Mouse (Mus musculus): ENCODE measurements at regions not wholly inside any gene's neighbourhood (a gene's known extent, or its start where the extent isn't known, plus 50 kb on each side); places are given as distances from the start of the nearest gene placed in this dataset.
"Not testable (repeated sequence)": the region's sequence is repeated elsewhere in the genome, so short reads cannot be mapped to it uniquely, and the experiment has no call there.

DNA sequence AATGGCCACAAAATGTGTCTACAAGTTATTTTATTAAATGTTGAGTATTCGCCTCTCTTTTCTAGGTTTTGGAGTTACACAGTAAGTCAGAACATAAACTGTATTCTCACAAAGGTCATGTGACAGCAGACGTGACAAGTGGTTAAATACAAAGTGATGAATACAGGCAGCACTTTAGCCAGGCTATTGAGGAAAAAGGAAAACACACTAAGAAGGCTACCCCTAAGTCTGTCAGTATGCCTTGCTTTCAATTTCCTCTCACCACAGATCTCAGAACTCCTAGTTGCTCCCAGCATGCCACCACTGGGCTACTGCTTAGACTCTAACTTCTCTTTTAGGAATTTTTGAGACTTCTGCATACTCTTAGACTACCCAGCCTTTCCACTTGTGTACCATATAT is 297.9 kb upstream of the Pex5l start:
- no peak for DNase-seq (ENCODE audit: low spot score)

DNA sequence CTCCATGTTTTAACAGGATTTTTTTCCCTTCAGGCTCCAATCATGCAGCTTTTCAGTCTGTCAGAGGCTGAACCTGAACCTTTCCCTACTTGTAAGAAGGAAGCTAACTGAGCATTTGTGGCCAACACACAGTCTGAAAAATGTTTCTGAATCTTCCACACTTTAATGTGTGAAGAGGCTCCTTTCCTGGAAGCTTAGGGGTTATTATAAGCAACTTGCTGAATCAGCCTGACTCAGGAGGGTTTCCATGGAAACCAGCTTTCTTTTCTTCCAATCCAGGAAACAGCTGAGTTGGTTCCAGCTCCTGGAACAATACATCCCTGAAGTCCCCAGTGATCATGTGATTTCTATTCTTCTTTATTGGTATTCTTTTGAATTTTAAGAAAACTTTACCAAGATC is 297.5 kb upstream of the Pex5l start:
- no peak for DNase-seq (ENCODE audit: low spot score)

DNA sequence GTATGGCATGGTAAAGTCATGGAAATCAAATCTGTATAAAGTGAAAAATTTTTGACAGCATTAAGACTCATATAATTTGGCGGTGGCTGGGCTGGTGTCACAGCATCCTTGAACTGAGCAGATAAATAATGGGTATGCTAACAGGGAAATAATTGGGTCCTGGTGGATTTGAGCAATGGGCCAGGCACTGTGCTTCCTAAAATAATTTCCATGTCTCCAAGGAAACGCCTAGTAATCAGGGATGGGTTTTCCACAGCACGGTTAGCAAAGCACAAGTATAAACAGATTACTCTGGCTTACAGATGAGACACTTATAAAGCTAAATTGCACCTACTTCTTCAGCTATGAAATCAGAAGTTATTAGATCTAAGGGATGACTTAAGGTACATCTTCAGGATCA is 273.9 kb upstream of the Pex5l start:
- DNase-seq (ENCODE audit: low spot score), result no peak

DNA sequence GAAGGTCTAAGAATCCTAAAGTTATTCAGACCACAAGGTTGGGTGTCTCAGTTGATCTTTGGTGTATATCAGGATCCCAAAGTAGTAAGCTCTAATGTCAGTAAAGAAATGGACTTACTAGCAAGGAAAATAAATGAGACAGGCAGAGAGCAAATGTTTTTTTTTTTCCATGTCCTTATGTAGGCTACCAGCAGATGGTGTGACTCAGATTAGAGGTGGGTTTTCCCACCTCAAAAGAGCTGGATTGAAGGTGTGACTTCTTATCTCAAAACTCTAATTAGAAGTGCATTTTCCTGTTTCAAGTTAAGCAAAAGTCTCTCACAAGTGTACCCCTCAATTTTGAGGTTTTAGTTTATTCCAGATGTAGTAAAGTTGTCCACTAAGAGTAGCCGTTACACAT is 273.3 kb upstream of the Pex5l start:
- DNase-seq (ENCODE audit: low spot score), result no peak

DNA sequence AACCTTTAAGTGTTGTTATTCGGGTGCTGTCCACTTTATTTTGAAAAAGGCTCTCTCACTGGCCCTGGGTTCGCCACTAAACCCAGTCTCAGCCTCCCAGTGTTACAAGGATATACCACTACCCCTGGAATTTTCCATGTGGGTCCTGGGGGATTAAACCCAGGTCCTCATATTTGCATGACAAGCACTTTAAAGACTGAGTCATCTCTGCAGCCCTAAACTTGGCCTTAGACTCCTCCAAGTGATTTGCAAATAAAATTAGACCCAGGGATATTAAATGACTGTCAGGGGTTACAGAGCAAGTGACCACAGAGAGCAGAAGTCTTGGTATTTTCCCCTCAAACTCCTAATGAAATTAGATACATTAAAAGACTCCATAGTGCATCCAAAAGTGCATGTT is 258.9 kb upstream of the Pex5l start:
- no peak for DNase-seq (ENCODE audit: low spot score)

DNA sequence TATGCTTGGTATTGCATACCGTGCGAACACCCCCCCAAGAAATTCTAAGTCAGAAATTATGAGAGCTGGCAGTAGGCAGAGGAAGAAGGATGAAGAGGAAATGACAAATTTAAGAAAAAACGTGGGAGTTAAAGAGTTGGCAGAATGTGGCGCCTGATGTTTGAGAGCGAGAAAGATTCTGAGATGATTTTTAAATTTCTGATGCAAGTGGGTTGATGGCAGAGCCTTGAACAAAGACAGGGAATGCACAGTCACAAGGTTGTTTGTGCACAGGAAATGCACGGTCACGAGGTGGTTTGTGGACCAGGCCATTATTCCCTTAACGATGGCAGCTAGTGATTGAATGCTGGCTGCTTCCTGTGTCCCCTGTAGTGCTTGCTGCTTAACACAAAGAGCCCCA is 256.3 kb upstream of the Pex5l start:
- no peak for DNase-seq (ENCODE audit: low spot score)

DNA sequence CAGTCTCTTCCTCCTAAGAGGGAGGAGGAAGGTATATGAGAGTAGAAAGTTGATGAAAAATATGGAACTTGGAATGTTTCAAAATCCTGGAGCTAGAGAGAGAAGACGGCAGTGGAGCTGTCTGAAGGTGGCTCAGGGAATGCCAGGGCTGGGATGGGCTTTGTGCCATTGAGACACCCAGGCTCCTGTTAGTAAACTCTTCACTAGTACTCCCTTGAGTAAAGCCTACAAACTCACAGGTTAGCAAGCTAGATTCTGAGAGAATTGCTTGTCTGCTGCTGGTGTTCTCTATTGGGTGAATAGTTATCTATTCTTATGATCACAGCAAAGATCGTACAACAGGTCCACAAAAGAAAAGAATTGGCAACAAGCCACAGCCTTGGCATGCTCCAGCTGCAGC is 255.3 kb upstream of the Pex5l start:
- no peak for DNase-seq (ENCODE audit: low spot score)

DNA sequence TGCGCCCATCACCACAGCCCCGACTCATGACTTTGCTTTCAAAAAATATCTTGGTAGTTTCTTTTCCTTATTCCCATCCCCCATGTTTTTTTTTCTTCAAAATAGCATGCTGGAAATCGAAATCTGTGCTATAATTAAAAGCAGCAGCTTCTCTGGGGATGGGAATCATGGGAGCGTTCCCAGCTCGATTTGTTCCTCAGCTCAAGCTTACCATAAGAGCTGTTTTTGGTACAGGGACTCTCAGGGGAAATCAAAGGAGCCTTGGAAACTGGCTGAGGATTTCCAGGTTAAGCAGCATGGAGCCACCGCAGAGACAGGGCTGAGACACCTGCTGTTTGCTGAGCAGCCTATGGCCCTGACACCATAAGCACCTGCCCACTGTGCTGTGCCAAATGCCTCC is 254.2 kb upstream of the Pex5l start:
- no peak for DNase-seq (ENCODE audit: low spot score)

DNA sequence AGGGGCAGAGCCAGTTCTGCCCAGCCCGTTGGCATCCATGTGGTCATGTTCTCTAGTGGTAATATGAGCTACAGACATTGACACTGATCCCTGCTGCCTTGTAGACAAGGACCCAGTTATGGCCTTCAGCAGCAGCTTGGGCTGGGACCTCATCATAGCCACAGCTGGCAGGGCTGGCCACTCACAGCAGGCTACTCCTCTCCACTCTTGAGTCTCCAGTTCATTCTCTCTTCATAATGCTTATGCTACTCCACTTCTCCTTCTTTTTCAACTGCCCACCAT is 249.4 kb upstream of the Pex5l start:
- DNase-seq (ENCODE audit: low spot score), result no peak

DNA sequence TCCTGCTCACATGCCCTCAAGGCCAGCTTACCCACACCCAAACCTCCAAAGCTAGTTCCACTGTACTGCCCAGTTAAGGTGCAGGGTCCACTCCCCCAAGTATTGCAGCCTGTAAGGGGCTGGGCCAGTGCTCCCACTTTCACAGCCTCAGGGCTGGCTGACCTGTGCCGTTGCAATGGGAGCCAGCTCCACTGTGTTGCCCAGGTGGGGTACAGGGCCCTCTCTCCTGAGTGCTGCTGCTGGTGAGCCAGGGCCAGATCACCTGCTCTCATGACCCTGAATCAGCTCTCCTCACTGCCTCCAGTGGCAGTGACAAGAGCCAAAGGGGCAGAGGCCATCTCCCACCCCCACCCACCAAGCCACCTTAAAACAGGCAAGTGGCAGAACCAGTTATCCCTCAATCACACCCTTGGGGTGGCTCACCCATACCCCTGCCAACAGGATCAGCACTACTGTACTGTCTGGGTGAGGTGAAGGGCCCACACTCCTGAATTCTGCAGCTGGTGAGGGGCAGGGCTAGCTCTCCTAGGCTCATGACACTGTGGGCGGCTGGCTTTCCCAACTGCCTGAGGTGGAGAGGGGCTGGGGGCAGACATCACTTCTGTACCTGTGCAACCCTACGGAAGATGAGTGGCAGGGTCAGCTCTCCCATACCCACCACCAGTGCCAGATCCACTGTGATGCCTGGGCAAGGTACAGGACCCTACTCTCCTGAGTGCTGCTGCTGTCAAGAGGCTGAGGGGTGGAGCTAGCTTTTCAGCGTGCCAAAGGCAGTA is 248.9 kb upstream of the Pex5l start:
- DNase-seq (ENCODE audit: low spot score), result no peak

DNA sequence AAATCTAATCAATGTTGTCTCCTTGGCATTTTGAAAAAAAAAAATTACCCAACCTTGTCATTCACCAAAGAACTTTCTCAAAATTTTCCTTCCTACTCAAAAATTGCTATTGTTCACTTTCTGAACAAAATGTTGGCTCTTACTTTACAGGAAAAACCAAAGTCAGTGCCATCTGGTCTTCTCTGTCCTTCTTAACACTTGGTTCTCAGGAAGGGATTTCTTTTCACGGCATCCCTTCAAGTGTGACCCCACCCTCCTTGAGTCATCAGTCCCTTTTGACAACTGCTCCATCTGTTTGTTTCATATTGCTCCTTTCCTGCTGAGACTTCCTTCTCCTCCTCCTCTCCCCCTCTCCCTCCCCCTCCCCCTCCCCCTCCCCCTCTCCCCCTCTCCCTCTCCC is 245.1 kb upstream of the Pex5l start:
- no peak for DNase-seq (ENCODE audit: low spot score)

DNA sequence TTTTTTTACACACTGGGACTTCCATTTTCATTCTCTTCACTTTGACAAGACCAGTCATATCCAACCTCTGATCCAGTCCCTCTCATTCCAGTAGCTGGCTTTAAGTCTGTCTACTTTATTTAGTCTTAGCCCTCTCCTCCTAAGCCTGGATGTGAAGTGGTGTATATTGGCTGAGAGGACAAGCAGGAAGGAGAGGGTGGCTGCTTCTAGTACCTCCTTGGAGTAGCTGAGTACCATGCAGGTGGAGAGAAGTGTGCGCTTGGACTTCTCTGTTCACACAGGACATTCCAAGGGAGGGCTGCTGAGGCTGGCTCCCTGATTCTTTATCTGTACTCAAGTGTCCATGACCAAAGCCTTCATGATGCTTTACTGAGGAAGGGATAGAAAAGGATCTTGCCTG is 240.6 kb upstream of the Pex5l start:
- no peak for DNase-seq (ENCODE audit: low spot score)

DNA sequence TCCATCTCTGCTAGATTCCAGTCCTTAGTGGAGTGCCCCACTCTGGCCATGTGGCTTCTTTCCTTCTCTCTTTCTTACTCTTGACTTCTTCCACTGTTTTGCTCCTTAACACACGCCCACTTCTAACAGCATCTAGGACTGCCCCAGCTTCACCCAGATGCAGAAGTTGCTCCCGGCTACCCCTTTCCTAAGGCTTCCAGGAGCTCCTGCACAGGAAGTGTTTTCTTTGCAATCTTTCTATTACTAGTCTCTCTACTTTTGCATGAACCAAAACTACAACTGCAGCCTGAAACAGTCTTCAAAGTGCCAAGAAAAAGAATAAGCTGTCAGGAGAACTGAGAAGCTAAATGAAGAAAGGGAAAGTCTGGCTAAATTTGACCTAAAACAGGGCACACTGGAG is 236.6 kb upstream of the Pex5l start:
- DNase-seq (ENCODE audit: low spot score), result no peak

DNA sequence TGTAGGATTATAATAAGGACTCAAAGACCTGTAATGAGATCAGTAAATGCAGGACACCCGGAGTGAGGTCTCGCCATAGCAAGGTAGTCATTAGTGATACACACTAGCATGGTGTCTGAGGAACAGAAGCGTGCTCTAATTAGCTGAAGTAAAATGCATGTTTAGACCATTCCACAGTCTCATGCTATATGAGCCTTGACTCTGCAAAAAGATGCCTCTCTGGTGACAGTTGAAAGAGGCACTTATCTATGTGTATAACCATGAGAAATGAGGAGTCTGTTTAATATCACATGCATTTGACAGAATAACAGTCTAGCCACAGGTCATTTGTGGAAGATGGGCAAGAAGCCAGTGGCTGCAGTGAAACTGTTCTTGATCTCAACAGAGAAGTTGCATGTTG is 232.1 kb upstream of the Pex5l start:
- no peak for DNase-seq (ENCODE audit: low spot score)

DNA sequence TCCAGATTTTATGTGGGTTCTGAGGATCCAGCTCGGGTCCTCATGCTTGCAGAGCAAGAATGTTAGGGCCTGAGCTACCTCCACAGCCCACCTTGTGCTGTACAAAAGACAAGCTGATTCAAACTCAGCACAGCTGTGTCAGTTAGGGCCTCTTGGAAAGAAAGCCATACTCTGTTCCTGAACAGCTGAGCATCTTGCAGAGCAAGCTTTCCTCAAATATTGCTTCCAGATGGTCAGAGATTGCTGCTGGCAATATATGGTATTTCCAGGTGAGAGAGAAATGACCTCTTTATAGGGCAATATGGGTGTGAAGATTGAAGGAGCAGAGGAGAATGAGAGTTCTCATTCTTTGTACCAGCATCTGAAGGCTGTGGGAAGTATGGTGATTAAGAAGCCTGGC is 229.8 kb upstream of the Pex5l start:
- no peak for DNase-seq (ENCODE audit: low spot score)

DNA sequence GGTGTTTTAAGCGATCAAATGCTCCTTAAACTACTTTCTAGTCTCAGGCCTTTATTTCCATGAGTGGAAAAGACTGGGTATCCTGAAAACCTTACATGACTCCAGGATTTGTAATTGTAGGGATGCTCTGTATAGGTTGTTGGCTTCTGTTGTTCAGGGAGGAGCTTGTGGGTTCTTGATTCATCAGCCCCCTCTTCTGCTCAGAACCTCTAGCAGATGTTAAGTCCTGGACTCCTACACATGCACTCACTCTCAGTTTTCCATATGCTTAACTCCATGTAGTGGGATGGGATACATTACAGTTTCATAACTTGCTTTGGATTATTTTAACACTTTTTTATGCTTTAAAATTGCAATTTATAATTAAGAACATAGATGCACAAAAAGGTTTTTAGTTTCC is 220.5 kb upstream of the Pex5l start:
- DNase-seq (ENCODE audit: low spot score), result no peak

DNA sequence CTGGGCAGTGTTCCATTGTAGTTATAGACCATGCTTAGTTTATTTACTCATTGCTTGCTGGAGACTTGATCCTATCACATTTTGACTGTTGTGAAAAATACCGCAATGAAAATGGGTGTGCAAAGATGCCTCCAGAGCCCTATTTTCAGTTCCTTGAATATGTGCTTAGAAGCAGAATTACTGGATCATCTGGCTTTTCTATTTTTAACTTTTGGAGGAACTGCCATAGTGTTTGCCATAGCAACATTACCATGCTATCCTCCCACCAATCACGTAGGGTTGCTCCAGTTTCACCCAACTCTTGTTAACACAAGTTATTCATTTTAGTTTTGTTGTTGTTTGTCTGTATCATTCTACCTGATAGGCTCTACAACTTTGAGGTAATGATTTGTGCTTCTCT is 217.0 kb upstream of the Pex5l start:
- no peak for DNase-seq (ENCODE audit: low spot score)

DNA sequence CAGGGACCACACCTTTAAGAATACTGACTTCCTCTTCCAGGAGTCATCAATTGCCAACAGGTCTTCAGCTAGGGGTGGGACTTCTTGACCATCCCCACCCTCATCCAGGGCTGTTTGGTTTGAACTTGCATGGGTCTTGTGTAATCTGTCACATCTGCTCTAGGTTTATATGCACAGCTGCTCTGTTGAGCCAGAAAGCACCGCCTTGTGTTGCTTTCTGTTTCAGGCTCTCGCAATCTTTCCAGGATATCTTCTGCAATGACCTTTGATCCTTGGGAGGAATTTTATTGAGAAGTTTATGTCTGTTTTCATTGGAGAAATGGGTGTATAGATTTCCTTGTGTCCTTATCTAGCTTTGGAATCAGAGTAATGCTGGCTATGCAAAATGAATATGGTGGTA is 210.8 kb upstream of the Pex5l start:
- DNase-seq (ENCODE audit: low spot score), result no peak

DNA sequence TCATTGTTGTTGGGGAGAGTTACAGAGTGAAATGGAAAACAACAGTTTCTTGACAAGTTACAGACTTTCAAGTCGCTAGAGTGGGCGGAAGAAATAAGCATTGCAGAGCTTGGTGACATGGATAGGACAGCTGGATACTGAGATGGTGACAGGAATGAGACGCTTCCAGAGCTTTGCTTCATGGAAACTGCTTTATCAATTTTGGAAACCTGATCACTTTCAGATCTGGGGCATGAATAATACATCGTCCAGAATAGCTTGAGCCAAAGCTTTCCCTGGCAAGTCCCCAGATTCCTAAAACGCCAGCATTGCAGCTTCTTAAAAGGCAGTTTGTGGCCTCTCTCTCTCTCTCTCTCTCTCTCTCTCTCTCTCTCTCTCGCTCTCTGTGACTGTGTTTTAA is 207.9 kb upstream of the Pex5l start:
- no peak for DNase-seq (ENCODE audit: low spot score)

DNA sequence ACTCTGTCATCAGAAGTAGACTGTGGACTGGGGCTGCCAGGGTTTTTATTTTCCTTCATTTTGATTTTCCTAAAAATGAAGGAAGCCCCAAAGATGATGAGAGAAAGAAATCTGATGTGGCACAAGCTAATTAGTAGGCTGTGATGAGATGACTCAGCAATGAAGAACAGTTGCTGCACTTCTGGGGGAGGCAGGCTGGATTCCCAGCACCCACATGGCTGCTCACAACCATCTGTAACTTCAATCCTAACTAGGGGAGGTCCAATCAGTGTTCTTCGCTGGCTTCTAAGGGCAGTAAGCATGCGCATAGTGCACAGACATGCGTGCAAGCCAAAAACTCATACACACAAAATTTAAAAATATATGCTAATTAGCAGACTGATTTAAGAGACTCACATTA is 191.0 kb upstream of the Pex5l start:
- DNase-seq (ENCODE audit: low spot score), result no peak

DNA sequence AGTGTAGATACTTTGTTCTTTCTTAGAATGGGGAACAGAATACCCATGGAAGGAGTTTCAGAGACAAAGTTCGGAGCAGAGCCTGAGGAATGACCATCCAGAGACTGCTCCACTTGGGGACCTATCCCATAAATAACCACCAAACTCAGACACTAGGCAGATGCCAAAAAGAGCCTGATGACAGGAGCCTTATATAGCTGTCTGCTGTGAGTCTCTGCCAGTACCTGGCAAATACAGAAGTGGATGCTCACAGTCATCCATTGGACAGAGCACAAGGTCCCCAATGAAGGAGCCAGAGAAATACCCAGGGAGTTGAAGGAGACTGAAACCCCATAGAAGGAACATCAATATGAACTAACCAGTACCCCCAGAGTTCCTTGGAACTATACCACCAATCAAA is 174.6 kb upstream of the Pex5l start:
- DNase-seq (ENCODE audit: low spot score), result not testable (repeated sequence)

DNA sequence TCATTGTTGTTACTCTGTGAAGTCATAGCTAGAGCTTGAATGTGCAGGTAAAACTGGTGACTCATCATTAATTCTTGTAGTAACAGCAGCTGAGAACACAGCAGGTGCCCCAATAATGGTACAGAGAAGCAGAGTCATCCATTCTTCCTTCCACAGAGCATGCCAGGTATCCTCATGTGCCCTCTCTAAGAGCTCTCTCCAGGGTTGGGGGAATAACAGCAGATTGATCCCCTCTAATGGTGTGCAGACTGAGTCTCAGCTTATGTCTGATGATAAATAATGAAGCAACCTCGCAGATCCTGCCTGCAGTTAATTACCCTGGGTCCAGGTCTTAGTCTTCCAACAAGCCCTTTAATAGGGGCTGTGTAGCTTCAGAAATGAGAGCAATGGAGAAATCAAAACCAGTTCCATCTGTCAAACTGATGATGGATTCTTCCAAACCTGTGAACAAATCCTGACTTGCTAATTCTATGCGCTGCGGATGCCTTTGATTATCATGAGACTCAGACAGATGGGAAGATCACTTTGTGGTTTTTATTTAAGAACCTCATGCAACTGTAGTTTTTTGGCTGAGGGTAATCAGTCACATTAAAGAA is 169.3 kb upstream of the Pex5l start:
- DNase-seq (ENCODE audit: low spot score), result no peak

DNA sequence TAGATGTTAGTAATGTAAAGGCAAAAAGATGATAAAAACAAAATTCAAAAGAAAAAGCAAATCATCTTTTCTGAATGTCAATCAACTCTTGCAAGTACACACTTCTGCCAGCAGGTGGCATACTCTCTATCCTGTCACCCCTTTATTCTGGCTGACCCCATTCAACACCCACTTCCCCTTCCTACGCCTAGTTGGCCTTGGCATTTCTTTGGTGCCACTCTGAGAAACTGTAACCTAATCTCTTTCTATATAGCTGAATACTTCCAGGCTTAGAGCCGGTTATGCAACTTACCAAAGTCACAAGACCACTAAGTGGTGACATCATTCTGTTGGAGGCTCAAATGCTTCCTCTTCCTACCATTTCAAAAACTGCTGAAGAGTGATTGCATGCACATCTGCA is 165.2 kb upstream of the Pex5l start:
- peak; percentile 40 for DNase-seq (ENCODE audit: low spot score)

DNA sequence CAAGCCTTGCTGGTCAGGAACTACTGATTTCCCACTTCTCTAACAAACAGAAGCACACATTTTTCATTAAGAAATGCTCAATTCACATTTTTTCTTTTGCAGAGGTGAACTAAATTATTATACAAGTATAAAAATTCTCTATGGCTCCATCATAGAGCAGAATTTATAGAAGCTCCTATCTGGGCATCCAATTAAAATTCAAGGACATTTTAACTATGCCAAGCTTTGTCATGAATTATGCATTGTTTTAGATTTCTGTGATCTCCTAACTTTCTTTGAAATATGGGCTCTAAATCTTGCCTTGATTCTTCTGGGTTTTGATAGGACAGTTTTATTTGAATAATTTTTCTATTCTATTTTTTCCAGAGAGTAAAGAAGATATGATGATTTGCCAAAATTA is 163.1 kb upstream of the Pex5l start:
- no peak for DNase-seq (ENCODE audit: low spot score)

DNA sequence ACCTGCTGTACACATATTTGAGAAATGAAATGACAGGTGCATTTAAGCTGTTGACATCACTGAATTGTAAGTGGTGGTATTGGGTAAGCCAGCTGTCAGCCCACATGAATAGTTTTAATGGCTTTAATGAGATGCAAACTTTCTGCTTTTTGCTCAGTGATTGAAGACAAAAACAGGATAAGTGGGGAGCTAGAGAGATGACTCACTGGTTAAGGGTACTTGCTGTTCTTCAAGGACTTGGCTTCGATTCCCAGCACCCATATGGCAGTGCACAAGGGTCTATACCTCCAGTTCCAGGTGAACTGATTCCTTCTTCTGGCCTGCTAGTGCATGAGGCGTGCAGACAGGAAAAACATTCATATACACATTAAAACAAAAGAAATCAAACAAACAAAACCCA is 162.7 kb upstream of the Pex5l start:
- no peak for DNase-seq (ENCODE audit: low spot score)
